Mouse (Mus musculus): Measurements from ENCODE around the gene Gm2696.
"Not testable (repeated sequence)": the region's sequence is repeated elsewhere in the genome, so short reads cannot be mapped to it uniquely, and the experiment has no call there.

The Gm2696 gene

DNA sequence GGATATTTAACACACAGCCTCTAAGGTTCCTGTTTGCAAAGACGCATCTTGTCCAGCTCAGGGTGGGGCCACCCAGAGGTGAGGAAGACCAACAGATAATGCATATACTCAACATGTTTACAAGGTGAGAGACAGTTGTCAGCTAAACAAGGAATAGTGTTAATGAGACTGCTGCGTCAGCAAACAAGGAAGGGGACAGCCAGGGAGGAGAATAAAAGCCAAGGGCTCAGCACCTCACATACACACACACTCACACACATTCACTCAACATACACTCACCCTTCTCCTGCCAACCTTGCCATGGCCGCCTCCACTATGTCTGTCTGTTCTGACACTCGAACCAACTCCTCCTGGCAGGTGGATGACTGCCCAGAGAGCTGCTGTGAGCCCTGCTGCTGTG, at the start of gene Gm2696:
TSS of gene Gm2696 (plus strand) at position 301 of the 400 bp plus-strand sequence.
- CTCF ChIA-PET, result no interaction called here

DNA sequence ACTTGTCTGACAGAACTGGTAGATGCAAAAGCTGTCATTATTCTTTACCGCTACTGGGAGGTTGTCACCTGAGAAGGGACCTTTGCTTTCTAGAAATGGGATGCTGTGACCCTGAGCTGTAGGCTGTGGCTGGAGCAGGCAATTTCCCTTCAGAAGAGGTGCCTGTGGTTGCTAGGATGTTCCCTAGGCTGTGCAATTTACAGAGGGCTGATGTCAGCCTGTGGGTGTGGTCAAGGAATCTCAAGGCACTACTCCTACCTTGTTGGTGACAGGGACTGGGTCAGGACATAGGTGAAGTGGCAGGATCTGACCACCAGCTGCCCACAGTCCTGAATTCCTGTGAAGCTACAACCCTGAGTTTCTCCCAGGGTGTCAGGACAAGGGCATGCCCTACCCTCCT, 44.8 kb upstream of the Gm2696 start:
- CTCF ChIA-PET, result no interaction called here

DNA sequence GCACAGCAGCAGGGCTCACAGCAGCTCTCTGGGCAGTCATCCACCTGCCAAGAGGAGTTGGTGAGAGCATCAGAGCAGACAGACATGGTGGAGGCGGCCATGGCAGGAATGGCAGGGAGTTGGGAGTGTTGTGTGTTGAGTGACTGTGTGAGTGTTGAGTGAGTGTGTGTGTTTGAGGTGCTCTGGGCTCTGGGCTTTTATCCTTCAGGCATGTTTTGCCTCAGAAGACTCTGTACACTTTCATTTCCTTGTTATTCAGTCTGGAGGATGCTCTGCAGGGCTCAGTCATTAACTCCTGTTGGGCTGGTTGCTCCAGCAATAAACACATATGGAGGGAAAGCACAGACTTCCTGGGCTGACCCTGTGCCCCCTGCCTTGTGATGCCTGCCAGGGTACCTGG, 43.3 kb upstream of the Gm2696 start, which contains the start of gene Gm3238:
TSS of gene Gm3238 (minus strand) at position 101 of the 400 bp plus-strand sequence.
- CTCF ChIA-PET, result not testable (repeated sequence)

DNA sequence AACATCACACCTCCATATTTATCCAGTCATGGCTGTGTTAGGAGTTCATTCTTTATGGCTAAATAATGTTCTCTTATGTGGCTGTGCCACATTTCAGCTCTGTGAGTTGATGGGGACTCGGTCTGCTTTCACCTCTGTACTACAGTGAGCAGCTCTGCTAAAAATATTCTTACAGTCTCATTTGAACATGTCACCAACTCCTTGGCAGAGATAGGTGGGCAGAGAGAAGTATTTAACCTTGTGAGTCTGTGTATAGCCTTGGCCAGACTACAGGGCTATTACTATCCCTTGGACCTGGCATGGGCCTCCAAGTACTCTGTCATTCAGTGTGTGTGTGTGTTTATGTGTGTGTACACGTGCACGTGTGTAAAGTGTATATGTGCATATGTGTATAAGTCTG, 42.3 kb upstream of the Gm2696 start:
- CTCF ChIA-PET, result not testable (repeated sequence)

DNA sequence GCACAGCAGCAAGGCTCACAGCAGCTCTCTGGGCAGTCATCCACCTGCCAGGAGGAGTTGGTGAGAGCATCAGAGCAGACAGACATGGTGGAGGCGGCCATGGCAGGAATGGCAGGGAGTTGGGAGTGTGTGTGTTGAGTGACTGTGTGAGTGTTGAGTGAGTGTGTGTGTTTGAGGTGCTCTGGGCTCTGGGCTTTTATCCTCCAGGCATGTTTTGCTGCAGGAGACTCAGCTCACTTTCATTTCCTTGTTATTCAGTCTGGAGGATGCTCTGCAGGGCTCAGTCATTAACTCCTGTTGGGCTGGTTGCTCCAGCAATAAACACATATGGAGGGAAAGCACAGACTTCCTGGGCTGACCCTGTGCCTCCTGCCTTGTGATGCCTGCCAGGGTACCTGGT, 37.6 kb upstream of the Gm2696 start, which contains the start of gene Gm7138:
TSS of gene Gm7138 (minus strand) at position 101 of the 400 bp plus-strand sequence.
- CTCF ChIA-PET, result not testable (repeated sequence)

DNA sequence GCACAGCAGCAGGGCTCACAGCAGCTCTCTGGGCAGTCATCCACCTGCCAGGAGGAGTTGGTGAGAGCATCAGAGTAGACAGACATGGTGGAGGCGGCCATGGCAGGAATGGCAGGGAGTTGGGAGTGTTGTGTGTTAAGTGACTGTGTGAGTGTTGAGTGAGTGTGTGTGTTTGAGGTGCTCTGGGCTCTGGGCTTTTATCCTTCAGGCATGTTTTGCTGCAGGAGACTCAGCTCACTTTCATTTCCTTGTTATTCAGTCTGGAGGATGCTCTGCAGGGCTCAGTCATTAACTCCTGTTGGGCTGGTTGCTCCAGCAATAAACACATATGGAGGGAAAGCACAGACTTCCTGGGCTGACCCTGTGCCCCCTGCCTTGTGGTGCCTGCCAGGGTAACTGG, 32.0 kb upstream of the Gm2696 start, which contains the start of gene Gm3250:
TSS of gene Gm3250 (minus strand) at position 101 of the 400 bp plus-strand sequence.
- CTCF ChIA-PET, result not testable (repeated sequence)

DNA sequence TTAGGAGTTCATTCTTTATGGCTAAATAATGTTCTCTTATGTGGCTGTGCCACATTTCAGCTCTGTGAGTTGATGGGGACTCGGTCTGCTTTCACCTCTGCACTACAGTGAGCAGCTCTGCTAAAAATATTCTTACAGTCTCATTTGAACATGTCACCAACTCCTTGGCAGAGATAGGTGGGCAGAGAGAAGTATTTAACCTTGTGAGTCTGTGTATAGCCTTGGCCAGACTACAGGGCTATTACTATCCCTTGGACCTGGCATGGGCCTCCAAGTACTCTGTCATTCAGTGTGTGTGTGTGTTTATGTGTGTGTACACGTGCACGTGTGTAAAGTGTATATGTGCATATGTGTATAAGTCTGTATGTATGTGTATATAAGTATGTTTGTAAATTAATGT, 31.1 kb upstream of the Gm2696 start:
- CTCF ChIA-PET, result not testable (repeated sequence)

DNA sequence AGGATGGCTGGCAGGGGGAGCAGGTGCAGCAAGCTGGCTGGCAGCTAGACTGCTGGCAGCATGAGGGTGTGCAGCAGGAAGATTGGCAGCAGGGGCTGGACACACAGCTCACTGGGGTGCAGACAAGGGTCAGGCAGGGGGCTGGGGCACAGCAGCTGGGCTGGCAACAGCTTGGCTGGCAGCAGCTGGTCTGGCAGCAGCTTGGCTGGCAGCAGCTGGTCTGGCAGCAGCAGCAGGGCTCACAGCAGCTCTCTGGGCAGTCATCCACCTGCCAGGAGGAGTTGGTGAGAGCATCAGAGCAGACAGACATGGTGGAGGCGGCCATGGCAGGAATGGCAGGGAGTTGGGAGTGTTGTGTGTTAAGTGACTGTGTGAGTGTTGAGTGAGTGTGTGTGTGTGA, 26.6 kb upstream of the Gm2696 start, which contains the start of gene Gm7137:
TSS of gene Gm7137 (minus strand) at position 325 of the 400 bp plus-strand sequence.
- CTCF ChIA-PET, result not testable (repeated sequence)

DNA sequence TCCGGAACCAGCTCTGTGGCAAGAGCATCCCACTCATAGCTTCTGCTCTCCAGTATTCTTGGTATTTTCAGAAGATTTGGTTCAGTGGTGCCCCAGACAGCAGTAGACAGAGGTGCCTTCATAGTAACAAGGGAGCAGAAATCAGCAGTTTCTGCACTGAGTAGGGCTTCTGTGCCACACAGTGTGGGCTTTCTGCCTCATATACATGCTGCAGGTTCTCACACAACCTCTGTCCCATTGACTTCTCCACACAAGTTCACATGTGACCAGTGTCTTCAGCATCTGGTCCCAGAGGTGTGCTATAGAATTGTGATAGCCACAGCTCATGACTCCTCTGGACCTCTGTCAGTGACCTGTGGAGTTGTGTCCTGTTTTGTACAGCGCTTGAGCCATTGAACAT, 25.9 kb upstream of the Gm2696 start:
- CTCF ChIA-PET, result no interaction called here

DNA sequence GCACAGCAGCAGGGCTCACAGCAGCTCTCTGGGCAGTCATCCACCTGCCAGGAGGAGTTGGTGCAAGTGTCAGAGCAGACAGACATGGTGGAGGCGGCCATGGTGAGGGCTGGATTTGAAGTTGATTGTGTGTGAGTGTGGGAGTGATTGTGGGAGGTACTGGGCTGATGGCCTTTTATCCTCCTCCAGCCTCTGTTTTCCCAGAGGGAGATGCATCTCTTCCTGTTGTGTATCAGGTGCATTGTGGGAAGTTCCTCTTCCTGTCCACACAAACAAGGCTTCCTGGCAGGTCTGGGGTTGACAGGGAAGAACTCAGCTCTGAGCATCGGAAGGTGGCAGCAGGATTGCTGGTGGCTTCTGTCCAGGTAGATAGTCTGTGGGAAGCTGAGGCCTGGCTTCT, 19.5 kb upstream of the Gm2696 start, which contains the start of gene Gm9639:
TSS of gene Gm9639 (minus strand) at position 101 of the 400 bp plus-strand sequence.
- CTCF ChIA-PET, result no interaction called here

DNA sequence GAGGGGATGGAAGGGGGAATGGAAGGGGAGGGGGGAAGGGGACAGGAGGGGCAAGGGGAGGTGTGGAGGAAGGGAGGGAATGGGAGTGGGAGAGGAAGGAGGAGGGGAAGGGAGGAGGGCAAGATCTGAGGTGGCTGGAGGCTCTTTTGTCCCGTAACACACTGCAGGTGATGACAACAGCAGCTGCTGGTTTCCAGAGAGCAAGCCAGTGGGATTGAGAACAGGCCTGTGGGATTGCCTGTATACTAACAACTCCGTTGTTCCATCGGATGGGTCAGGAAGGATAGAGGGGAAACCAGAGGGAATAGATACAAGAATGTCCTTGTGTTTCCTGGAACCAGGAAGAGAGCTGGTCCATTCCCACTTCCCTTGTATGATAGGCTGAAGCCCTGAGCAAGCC, 16.8 kb upstream of the Gm2696 start:
- CTCF ChIA-PET, result no interaction called here

DNA sequence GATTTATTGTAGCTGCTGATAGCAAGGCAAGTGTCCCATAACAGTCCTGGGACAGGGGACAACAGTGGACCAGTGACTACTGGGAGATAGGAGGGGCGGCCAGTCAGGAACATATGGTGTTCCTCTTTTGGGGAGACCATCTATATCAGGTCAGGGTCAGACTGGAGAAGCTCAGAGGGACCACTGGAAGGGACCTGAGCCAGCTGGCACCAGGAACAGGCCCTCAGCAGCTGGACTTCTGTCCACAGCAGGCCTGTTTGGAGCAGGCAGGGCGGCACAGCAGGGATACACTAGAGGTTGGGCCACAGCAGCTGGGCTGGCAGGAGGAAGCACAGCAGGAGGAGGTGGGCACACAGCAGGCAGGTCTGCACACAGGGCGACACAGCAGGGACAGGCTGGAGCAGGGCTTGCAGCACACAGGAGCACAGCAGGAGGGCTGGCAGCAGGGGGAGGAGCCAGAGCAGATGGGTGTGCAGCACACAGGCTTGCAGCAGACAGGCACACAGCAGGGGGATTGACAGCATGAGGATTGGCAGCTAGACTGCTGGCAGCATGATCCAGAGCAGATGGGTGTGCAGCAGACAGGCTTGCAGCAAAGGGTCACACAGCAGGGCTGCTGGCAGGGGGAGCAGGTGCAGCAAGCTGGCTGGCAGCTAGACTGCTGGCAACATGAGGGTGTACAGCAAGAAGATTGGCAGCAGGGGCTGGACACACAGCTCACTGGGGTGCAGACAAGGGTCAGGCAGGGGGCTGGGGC, 16.1 kb upstream of the Gm2696 start:
- CTCF ChIA-PET, result not testable (repeated sequence)

DNA sequence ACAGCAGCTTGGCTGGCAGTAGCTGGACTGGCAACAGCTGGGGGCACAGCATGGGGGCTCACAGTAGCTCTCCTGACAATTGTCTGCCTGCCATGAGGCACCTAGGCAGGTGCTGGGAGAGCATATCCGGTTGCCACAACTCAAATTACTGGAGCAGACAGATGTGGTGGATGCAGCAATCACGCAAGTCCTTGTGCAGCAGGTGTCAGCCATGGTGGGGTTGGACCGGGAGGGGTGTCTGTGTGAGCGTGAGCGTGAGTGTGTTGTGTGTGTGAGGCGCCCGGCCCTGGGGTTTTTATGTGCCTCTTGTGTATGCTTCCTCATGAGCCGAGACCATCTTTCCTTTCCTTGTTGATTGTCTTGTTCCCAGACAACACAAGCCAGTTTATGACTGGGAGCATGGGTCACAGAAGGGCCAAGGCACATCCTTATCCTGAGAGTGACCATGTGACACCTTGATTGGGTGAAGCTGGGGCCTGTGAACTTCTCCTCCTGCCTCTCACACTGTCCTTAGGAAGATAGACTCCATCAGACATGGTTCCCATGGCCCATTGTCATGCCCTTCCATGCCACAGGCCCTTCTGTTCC, 15.5 kb upstream of the Gm2696 start, which contains the start of gene Gm19668:
TSS of gene Gm19668 (minus strand) at position 213 of the 588 bp plus-strand sequence.
- CTCF ChIA-PET, result no interaction called here

DNA sequence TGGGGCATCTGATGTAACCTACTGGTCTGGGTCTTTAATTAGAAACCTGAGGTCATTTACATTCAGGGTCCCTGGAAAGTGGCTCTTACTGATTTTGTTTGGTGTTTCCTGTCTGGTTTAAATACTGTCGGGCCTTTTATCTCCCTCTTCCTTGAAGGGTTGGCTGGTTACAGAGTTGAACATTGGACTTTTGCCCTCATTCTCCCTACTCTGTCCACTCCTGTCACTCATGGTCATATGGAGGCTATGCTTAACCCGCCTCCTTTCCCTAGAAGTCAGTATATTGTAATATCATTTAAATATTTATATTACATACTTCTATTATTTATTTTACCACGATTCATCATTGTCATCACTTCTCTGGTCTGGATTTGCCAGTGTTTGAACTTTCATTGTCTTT, 10.4 kb upstream of the Gm2696 start:
- CTCF ChIA-PET, result no interaction called here

DNA sequence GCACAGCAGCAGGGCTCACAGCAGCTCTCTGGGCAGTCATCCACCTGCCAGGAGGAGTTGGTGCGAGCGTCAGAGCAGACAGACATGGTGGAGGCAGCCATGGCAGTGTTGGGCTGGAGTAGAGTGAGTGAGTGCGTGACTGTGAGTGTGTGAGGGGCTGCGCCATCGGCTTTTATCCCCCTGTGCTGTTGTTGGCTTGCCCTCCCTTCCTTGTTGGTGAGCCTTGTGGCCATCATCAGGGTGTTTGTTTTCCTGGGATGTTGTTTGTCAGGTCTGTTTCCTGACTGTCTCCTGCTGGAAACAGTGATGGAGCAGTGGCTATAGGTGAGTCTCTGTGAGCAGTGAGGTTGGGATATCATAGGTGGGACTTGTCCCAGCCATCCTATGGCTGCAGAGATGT, 2.7 kb upstream of the Gm2696 start, which contains the start of gene Gm9507:
TSS of gene Gm9507 (minus strand) at position 101 of the 400 bp plus-strand sequence.
- CTCF ChIA-PET, result no interaction called here

DNA sequence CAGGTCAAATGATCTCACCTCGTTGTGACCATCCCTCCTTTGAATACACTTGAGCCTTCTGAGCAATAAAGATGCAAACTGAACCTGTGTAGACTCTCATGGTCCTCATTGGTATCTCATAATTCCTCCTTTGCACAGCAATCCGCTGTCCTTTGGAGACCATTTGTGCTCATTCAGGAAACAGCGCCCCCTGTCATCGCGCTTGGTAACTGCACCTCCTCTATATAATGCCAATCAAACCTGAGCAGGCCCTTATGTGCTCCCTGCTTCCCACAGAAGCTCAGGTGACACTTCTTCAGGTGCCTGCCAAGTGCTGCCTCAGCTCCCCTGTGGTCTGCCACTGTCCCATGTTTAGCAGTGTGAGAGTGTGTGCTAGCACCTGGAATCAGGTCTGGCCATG, 1.0 kb downstream of the Gm2696 start:
- CTCF ChIA-PET, result no interaction called here

DNA sequence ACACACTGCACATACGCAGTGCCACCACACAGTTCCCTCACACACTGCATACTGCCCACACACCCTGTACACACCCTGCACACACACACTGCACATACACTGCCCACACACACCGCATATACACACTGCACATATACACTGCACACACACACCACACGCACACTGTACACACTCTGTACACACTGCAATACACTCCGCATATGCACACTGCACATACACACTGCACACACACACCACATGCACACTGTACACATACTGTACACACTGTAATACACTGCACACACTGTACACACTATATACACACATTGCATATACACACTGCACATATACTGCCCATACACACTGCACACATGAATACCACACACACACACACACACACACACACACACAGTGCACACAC, 4.0 kb downstream of the Gm2696 start:
- CTCF ChIA-PET, result no interaction called here

DNA sequence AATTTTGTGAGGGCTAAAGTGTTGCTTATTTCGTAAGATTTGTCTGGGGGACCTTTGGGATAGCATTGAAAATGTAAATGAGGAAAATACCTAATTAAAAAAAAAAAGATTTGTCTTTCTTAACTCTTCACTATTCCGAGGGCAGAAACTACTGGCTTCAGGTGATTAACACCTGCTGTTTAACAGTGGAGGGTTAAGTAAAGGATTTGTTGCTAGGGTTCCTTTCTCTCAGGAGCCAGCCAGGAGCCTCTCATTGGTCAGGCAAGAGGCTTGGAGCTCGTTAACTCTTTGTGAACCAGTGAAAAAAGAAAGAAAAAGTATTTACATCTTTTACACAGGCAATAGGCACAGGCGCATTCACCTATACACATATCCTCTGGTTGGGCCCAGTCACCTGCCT, 4.7 kb downstream of the Gm2696 start:
- CTCF ChIA-PET, result no interaction called here

DNA sequence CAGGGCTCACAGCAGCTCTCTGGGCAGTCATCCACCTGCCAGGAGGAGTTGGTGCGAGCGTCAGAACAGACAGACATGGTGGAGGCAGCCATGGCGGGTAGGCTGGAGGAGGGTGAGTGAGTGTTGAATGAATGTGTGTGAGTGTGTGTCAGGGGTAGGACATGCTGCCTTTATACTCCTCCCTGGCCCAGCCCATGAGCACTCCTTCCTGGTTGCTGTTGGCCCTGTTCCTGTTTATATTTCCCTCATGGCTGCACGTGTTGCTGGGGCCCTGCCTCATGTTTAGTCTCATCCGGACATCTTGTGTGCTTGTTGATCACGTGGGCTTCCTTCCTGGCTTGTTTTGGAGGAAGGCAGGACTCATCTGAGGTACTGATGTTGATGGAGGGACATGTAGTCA, 12.5 kb downstream of the Gm2696 start, which contains the start of gene Krtap10-4:
TSS of gene Krtap10-4 (minus strand) at position 145 of the 400 bp plus-strand sequence.
- CTCF ChIA-PET, result no interaction called here

DNA sequence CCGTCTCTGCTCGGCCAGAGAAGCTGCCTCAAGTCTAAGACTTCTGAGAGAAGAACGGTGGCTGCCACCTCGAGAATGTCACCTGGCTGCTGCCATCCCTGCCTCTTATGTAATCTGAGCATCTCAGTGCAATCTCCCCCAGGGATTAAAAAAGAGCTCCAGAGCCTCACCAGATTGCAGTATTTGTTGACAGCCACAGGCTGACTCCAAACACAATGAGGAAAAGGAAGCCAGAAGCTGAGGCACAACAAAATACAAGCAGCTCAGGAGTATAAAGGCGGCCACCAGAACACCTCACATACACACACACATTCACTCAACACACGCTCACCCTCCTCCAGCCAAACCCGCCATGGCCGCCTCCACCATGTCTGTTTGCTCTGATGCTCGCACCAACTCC, 21.2 kb downstream of the Gm2696 start, which contains the start of gene Krtap10-10:
TSS of gene Krtap10-10 (plus strand) at position 301 of the 400 bp plus-strand sequence.
- CTCF ChIA-PET, result no interaction called here

DNA sequence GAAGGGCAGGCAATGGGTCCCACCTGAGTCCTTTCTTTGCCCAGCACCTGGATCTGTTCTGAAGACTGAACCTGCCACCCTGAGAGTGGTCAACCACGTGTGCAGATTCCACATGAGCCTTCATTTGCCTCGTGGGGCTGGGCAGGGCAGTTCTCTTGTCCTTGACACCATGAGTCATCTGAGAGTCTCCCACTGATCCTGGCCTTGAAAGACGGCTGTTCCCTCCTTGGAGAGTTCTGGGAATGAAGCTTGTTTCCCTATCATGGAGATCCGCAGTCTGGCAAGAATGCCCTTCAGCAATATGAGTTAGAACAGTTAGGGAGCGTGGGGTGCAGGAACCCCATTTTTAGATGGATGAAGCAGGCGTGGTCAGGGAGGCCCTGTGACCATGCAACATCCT, 24.5 kb downstream of the Gm2696 start:
- CTCF ChIA-PET, result no interaction called here

DNA sequence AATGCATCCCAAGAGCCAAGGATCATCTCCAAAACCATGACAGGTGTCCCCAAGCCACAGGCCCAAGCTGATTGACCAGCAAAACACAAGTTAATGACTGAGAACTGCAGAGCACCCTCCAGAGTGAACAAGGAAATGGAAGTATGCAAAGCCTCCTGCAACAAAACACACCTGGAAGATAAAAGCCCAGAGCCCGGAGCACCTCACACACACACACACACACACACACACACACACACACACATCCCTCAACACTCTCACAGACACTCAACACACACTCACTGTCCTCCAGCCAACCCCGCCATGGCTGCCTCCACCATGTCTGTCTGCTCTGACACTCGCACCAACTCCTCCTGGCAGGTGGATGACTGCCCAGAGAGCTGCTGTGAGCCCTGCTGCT, 32.0 kb downstream of the Gm2696 start, which contains the start of gene Gm36176:
TSS of gene Gm36176 (plus strand) at position 301 of the 400 bp plus-strand sequence.
- CTCF ChIA-PET, result no interaction called here

DNA sequence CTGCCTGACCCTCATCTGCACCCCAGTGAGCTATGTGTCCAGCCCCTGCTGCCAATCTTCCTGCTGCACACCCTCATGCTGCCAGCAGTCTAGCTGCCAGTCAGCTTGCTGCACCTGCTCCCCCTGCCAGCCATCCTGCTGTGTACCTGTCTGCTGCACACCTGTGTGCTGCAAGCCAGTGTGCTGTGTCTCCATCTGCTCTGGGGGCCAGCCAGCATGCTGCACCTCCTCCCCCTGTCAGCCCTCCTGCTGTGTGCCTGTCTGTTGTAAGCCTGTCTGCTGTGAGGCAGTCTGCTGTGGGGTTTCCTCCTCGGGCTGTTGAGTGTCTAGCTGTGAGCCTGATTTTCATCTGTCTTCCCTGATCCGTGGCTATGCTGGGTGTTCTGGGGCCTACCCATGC, 32.5 kb downstream of the Gm2696 start:
- CTCF ChIA-PET, result no interaction called here

Measured in spleen, embryonic (tissue).